Mouse (Mus musculus) MEL (cell line): ENCODE results near the gene Stab2. TPM values are rescaled to one million over a fixed set of nuclear protein-coding genes. Genes with fewer than 3 reads are reported as not detected.

Experiments
- DNase-seq: peaks from one replicate; pipeline ENCODE4 v3.0.0; 2011; ENCODE audit warnings: low read depth, low spot score
- H3K27ac ChIP-seq: 2 replicates; pipeline ENCODE4 v1.5.1; 2012; ENCODE audit warnings: low read depth, mild to moderate bottlenecking, control low read depth, low read length, moderate library complexity; ENCODE audit not compliant: control insufficient read depth
- H3K27me3 ChIP-seq, 2 experiments: fragments of 150-350 bp in 1 of 2; sonication (generic) in 1 of 2; 2 replicates each; pipeline ENCODE4 v1.6.1; 2012; ENCODE audit warnings: low read length in 2 of 2, mild to moderate bottlenecking in 2 of 2, improper control_type of control experiment in 1 of 2, moderate library complexity in 1 of 2; ENCODE audit not compliant: insufficient read depth in 2 of 2, control insufficient read depth in 1 of 2
- H3K36me3 ChIP-seq, 2 experiments: 2 replicates each; pipeline ENCODE4 v1.6.1; 2012 to 2014; ENCODE audit warnings: low read length in 2 of 2, improper control_type of control experiment in 1 of 2, inconsistent platforms in 1 of 2, mild to moderate bottlenecking in 1 of 2; ENCODE audit not compliant: insufficient read depth in 2 of 2, control insufficient read depth in 1 of 2
- H3K4me1 ChIP-seq, 2 experiments: fragments of 150-350 bp in 1 of 2; sonication (generic) in 1 of 2; 2 replicates each; pipeline ENCODE4 v1.6.1; 2012; ENCODE audit warnings: low read length in 2 of 2, improper control_type of control experiment in 1 of 2, mild to moderate bottlenecking in 1 of 2; ENCODE audit not compliant: insufficient read depth in 2 of 2, control insufficient read depth in 1 of 2
- H3K4me3 ChIP-seq, 2 experiments: fragments of 150-350 bp in 1 of 2; sonication (generic) in 1 of 2; 2 replicates each; pipeline ENCODE4 v1.5.1; 2012; ENCODE audit warnings: low read depth in 2 of 2, low read length in 2 of 2, mild to moderate bottlenecking in 2 of 2, moderate library complexity in 2 of 2, control low read depth in 1 of 2, improper control_type of control experiment in 1 of 2; ENCODE audit not compliant: control insufficient read depth in 1 of 2, insufficient read depth in 1 of 2
- H3K79me2 ChIP-seq: 2 replicates; pipeline ENCODE4 v1.6.1; 2012; ENCODE audit warnings: mild to moderate bottlenecking, low read length, moderate library complexity; ENCODE audit not compliant: control insufficient read depth, poor library complexity, insufficient read depth
- H3K9ac ChIP-seq: 2 replicates; pipeline ENCODE4 v1.6.1; 2012; ENCODE audit warnings: low read depth, mild to moderate bottlenecking, control low read depth, low read length, moderate library complexity; ENCODE audit not compliant: control insufficient read depth, poor library complexity, severe bottlenecking
- H3K9me3 ChIP-seq: fragments of 150-350 bp; sonication (generic); replicated peaks from 2 replicates; pipeline ENCODE4 v1.6.1; 2012; ENCODE audit warnings: mild to moderate bottlenecking, low read length, improper control_type of control experiment, moderate library complexity; ENCODE audit not compliant: insufficient read depth
- CHD2 ChIP-seq: IDR thresholded peaks from 2 replicates; pipeline ENCODE4 v1.6.1; 2011; ENCODE audit warnings: low read length, improper control_type of control experiment
- CTCF ChIP-seq, 3 experiments: IDR thresholded peaks in 2 of 3; conservative IDR thresholded peaks in 1 of 3; 2 replicates each; pipeline ENCODE4 v1.5.1; 2011 to 2012; ENCODE audit warnings: low read length in 3 of 3, low read depth in 2 of 3, mild to moderate bottlenecking in 2 of 3, improper control_type of control experiment in 1 of 3, inconsistent platforms in 1 of 3, mixed read lengths in 1 of 3, moderate library complexity in 1 of 3; ENCODE audit not compliant: control insufficient read depth in 1 of 3, insufficient read depth in 1 of 3, poor library complexity in 1 of 3, severe bottlenecking in 1 of 3
- ELF1 ChIP-seq: IDR thresholded peaks from 2 replicates; pipeline ENCODE4 v1.6.1; 2014; ENCODE audit warnings: low read depth, mild to moderate bottlenecking, inconsistent platforms, low read length, improper control_type of control experiment, moderate library complexity
- ETS1 ChIP-seq: IDR thresholded peaks from 2 replicates; pipeline ENCODE4 v1.6.1; 2012; ENCODE audit warnings: low read depth, mild to moderate bottlenecking, inconsistent platforms, low read length, improper control_type of control experiment, moderate library complexity
- GABPA ChIP-seq: IDR thresholded peaks from 2 replicates; pipeline ENCODE4 v1.6.1; 2012; ENCODE audit warnings: low read depth, mild to moderate bottlenecking, inconsistent platforms, low read length, improper control_type of control experiment, moderate library complexity
- GATA1 ChIP-seq: IDR thresholded peaks from 2 replicates; pipeline ENCODE4 v1.6.1; 2011; ENCODE audit warnings: low read depth, low read length, improper control_type of control experiment
- HCFC1 ChIP-seq: IDR thresholded peaks from 2 replicates; pipeline ENCODE4 v1.6.1; 2012; ENCODE audit warnings: low read depth, mild to moderate bottlenecking, inconsistent platforms, low read length, improper control_type of control experiment, moderate library complexity
- JUND ChIP-seq: IDR thresholded peaks from 2 replicates; pipeline ENCODE4 v1.6.1; 2011; ENCODE audit warnings: low read depth, mild to moderate bottlenecking, improper control_type of control experiment, low read length
- KAT2A ChIP-seq: conservative IDR thresholded peaks from 2 replicates; pipeline ENCODE4 v1.6.1; 2012; ENCODE audit warnings: low read depth, low read length, improper control_type of control experiment, inconsistent platforms
- MAZ ChIP-seq: IDR thresholded peaks from 2 replicates; pipeline ENCODE4 v1.6.1; 2012; ENCODE audit warnings: low read depth, mild to moderate bottlenecking, inconsistent platforms, low read length, improper control_type of control experiment
- MXI1 ChIP-seq: IDR thresholded peaks from 2 replicates; pipeline ENCODE4 v1.6.1; 2011; ENCODE audit warnings: mild to moderate bottlenecking, low read depth, low read length, improper control_type of control experiment
- MYB ChIP-seq: IDR thresholded peaks from 2 replicates; pipeline ENCODE4 v1.6.1; 2011; ENCODE audit warnings: mild to moderate bottlenecking, low read depth, low read length, improper control_type of control experiment
- NRF1 ChIP-seq: IDR thresholded peaks from 2 replicates; pipeline ENCODE4 v1.6.1; 2014; ENCODE audit warnings: low read depth, mild to moderate bottlenecking, inconsistent platforms, low read length, improper control_type of control experiment, moderate library complexity; ENCODE audit not compliant: poor library complexity, insufficient read depth, severe bottlenecking
- POLR2A ChIP-seq, 2 experiments: IDR thresholded peaks; 2 replicates each; pipeline ENCODE4 v1.6.1; 2011 to 2012; ENCODE audit warnings: low read length in 2 of 2, mild to moderate bottlenecking in 2 of 2, control low read depth in 1 of 2, improper control_type of control experiment in 1 of 2, low read depth in 1 of 2, moderate library complexity in 1 of 2; ENCODE audit not compliant: control insufficient read depth in 1 of 2, insufficient read depth in 1 of 2, poor library complexity in 1 of 2
- POLR2AphosphoS5 ChIP-seq: IDR thresholded peaks from 2 replicates; pipeline ENCODE4 v1.6.1; 2012; ENCODE audit warnings: low read depth, borderline replicate concordance, mild to moderate bottlenecking, inconsistent platforms, low read length, moderate library complexity, mixed read lengths
- RAD21 ChIP-seq: IDR thresholded peaks from 2 replicates; pipeline ENCODE4 v1.6.1; 2011; ENCODE audit warnings: mild to moderate bottlenecking, low read depth, low read length, improper control_type of control experiment
- SIN3A ChIP-seq: IDR thresholded peaks from 2 replicates; pipeline ENCODE4 v1.6.1; 2012; ENCODE audit warnings: low read length, improper control_type of control experiment, inconsistent platforms
- SMC3 ChIP-seq: IDR thresholded peaks from 2 replicates; pipeline ENCODE4 v1.6.1; 2011; ENCODE audit warnings: low read depth, low read length, improper control_type of control experiment
- TAL1 ChIP-seq: IDR thresholded peaks from 2 replicates; pipeline ENCODE4 v1.6.1; 2012; ENCODE audit warnings: mild to moderate bottlenecking, inconsistent platforms, low read length, moderate library complexity, mixed read lengths
- TBP ChIP-seq: IDR thresholded peaks from 2 replicates; pipeline ENCODE4 v1.8.0; 2011; ENCODE audit warnings: low read depth, low read length, improper control_type of control experiment
- TCF12 ChIP-seq: IDR thresholded peaks from 2 replicates; pipeline ENCODE4 v1.6.1; 2014; ENCODE audit warnings: low read depth, mild to moderate bottlenecking, inconsistent platforms, low read length, improper control_type of control experiment, moderate library complexity
- UBTF ChIP-seq: IDR thresholded peaks from 2 replicates; pipeline ENCODE4 v1.6.1; 2012; ENCODE audit warnings: low read depth, mild to moderate bottlenecking, inconsistent platforms, low read length, improper control_type of control experiment, moderate library complexity, borderline replicate concordance; ENCODE audit not compliant: insufficient read depth
- USF2 ChIP-seq, 2 experiments: IDR thresholded peaks; 2 replicates each; pipeline ENCODE4 v1.6.1; 2011 to 2012; ENCODE audit warnings: improper control_type of control experiment in 2 of 2, low read length in 2 of 2, borderline replicate concordance in 1 of 2, inconsistent platforms in 1 of 2, low read depth in 1 of 2, mild to moderate bottlenecking in 1 of 2; ENCODE audit not compliant: insufficient read depth in 1 of 2
- ZMIZ1 ChIP-seq: IDR thresholded peaks from 2 replicates; pipeline ENCODE4 v1.6.1; 2012; ENCODE audit warnings: low read depth, mild to moderate bottlenecking, inconsistent platforms, low read length, improper control_type of control experiment, moderate library complexity
- polyA plus RNA-seq, 2 experiments: library from polyadenylated mRNA; stranded (reverse) in 1 of 2; unstranded in 1 of 2; fragments of >175 nt in 1 of 2; fragments of >200 nt in 1 of 2; gene quantifications; 2 replicates each; pipeline versions ENCODE4 v1.2.1 to v1.2.4; 2012; ENCODE audit warnings: low replicate concordance in 2 of 2, low read depth in 1 of 2; ENCODE audit not compliant: insufficient read length in 2 of 2, insufficient read depth in 1 of 2, missing spikeins in 1 of 2
- total RNA-seq: library from RNA; depleted of rRNA; stranded (reverse); fragments of 300-350 nt; gene quantifications from 2 replicates; pipeline ENCODE4 v1.2.3, GENCODE M21; 2012

The Stab2 gene
- total and polyA plus RNA-seq, 3 experiments: 0.73 to 5.1 TPM; not detected in 1

- peaks cover 4 to 10% of the 10 kb centered on the region in 2 experiments; a peak in 2 of 4 replicates for H3K4me1 ChIP-seq
- DNase-seq: no peak
- no peaks in the 10 kb centered on the region for H3K27me3 ChIP-seq
- TF ChIP-seq POLR2A (IDR thresholded peaks at IDR 0.05; ENCODE audit: control insufficient read depth in 1 of 2, insufficient read depth in 1 of 2, low read depth in 1 of 2, low read length in 2 of 2, poor library complexity in 1 of 2) (no peak), ELF1 (no peak), NRF1 (no peak), CHD2 (no peak), TBP (no peak), MAZ (no peak), ZMIZ1 (no peak), TCF12 (no peak), JUND (no peak), ETS1 (no peak), CTCF (IDR thresholded peaks at IDR 0.05 in 2 of 3, conservative IDR thresholded peaks at IDR 0.05 in 1 of 3; ENCODE audit: control insufficient read depth in 1 of 3, insufficient read depth in 1 of 3, low read depth in 2 of 3, low read length in 3 of 3, poor library complexity in 1 of 3, severe bottlenecking in 1 of 3) (no peak), KAT2A (no peak), USF2 (IDR thresholded peaks at IDR 0.05; ENCODE audit: borderline replicate concordance in 1 of 2, insufficient read depth in 1 of 2, low read depth in 1 of 2, low read length in 2 of 2) (no peak), GABPA (no peak), GATA1 (no peak), POLR2AphosphoS5 (no peak), SMC3 (no peak), SIN3A (no peak), MXI1 (no peak), UBTF (no peak)
- no peak overlapping the region for H3K27ac ChIP-seq
- H3K9me3 ChIP-seq: no peaks in the 10 kb centered on the region
- H3K9ac ChIP-seq: no peak overlapping the region
- H3K4me3 ChIP-seq: no peak overlapping the region
- 0 out of 4 replicates have a peak, but pooled peaks cover 0 to 2% of the 10 kb centered on the region in 2 experiments for H3K36me3 ChIP-seq
- H3K79me2 ChIP-seq: no peaks in the 10 kb centered on the region
Observed at GRCm38 (mm10) chr10:86934376-86934775, 73.4 kb downstream of the Stab2 start.

- H3K9me3 ChIP-seq: no peaks in the 10 kb centered on the region
- no peaks in the 10 kb centered on the region for H3K79me2 ChIP-seq
- TF ChIP-seq HCFC1 (no peak), GATA1 (no peak), TAL1 (no peak), RAD21 (no peak), MYB (no peak)
- no peak overlapping the region for H3K27ac ChIP-seq
- no peaks in the 10 kb centered on the region for H3K27me3 ChIP-seq
- DNase-seq: no peak
- no peak overlapping the region for H3K4me3 ChIP-seq
- H3K36me3 ChIP-seq: 0 out of 4 replicates have a peak, but pooled peaks cover 0 to 2% of the 10 kb centered on the region in 2 experiments
- H3K9ac ChIP-seq: no peak overlapping the region
- peaks cover 4 to 10% of the 10 kb centered on the region in 2 experiments; a peak in 2 of 4 replicates for H3K4me1 ChIP-seq
Observed at GRCm38 (mm10) chr10:86933906-86934305, 73.9 kb downstream of the Stab2 start.
